Mouse (Mus musculus) 3T3-L1 (cell line): ENCODE measurements around the gene Clec10a.
A peak's percentile ranks its signal among the peaks of the same experiment; 100 is the strongest.
"Not testable (repeated sequence)": the region's sequence is repeated elsewhere in the genome, so short reads cannot be mapped to it uniquely, and the experiment has no call there.

Experiments used
- DNase-seq: peaks from one replicate; pipeline ENCODE4 v3.0.0-alpha.2; 2015; ENCODE audit warnings: low read depth, low spot score

Gene Clec10a

DNA sequence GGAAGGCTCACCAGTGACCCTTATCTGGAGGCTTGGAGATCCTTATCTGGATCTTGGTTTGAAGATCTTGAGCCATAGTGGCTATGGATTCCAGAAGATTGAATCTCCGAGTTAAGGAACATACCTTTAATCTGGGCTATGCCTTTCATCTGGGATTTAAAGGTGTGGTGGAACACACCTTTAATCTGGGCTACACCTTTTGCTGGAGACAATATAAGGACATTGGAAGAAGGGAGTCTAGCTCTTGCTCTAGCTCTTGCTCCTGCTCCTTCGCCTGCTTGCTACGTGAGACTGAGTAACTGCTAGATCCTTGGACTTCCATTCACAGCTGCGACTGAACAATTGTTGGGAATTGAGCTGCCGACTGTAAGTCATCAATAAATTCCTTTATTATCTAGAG is at the start of gene Clec10a:
Gene Clec10a, plus strand, starts transcription at position 301 of the 400 bp plus-strand sequence.
- DNase-seq, result not testable (repeated sequence)

DNA sequence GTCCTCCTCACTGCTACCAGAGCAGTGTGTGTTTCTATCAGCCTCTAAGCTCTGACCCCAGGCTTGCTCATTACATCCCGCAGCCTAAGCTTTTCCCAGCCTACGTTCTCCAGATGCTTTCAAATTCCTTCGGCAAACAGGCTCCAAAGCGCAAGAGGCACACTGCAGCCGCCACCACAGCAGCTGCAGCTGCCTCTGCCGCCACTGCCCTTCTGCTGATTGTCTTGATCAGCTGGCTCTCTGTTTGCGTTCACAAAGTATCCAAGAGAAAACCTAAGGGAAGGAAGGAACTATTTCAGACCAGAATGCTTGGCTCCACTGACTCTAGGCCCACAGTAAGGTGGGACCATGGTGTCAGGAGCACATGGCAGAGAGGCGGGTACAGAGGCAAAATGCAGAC is 48.9 kb upstream of the Clec10a start:
- DNase-seq, result no peak

DNA sequence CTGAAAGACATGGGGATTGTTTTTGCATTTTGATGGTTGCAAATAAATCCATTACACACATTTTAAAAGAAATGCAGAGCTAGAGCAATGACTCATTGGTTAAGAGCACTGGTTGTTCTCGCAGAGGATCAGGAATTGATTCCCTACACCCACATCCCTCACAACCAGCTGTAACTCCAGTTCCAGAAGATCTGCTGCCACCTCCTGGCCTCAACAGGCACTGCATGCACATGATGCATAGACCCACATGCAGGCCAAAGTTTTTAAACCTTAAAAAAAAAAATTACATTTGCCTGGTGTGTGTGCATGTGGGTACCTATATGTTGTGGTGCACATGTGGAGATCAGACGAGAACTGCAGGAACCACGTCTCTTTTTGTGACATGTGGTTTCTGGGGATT is 45.9 kb upstream of the Clec10a start:
- DNase-seq, result peak; percentile 47

DNA sequence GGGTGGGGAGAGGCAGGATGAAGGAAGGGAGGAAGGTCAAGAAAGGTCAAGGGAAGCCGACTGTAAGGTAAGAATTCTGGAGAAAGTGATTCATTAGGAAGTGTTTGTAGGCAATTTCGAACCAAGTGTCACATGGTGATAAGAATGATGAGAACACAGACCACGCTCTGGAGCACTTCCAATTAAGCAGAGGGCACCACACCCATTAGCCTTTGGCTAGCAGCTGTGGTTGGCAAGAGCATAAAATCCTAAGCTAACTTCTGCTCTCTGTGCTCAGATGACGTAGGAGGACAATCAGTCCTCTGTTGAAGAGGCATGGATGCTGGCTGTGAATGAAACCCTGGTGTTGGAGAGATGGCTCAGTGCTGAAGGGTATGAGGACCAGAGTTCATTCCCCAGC is 41.4 kb upstream of the Clec10a start:
- peak; percentile 52 for DNase-seq

GRCm38 (mm10) chr11:70115901-70116300 is 40.1 kb upstream of the Clec10a start:
- no peak for DNase-seq

- DNase-seq, result no peak
Observed at GRCm38 (mm10) chr11:70129926-70130379, 26.0 kb upstream of the Clec10a start, which contains the start of gene Mgl2. Mgl2 (plus strand) TSS chr11:70130329.

GRCm38 (mm10) chr11:70135001-70135400 is 21.0 kb upstream of the Clec10a start:
- not testable (repeated sequence) for DNase-seq

GRCm38 (mm10) chr11:70135925-70136324 is 20.1 kb upstream of the Clec10a start:
- not testable (repeated sequence) for DNase-seq

DNA sequence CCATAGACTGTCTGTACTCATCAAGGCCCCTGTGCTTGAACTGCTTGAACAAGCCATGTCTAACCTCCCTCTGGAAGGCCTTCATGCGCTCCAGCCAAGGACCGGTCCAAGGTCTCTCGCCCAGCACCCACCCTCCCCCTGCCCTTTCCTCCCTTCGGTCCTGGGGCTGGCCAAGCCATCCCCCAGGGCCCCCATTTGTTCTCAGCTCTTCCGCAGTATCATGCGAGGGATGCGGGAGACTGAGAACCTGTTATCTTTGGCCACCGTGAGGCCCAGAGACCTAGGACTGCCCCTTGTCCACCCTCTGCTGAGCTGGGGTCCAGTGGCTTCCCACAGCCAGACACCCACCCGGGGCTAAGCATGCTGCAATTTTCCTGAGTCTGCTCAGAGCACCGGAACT is 16.8 kb upstream of the Clec10a start:
- DNase-seq, result no peak

DNA sequence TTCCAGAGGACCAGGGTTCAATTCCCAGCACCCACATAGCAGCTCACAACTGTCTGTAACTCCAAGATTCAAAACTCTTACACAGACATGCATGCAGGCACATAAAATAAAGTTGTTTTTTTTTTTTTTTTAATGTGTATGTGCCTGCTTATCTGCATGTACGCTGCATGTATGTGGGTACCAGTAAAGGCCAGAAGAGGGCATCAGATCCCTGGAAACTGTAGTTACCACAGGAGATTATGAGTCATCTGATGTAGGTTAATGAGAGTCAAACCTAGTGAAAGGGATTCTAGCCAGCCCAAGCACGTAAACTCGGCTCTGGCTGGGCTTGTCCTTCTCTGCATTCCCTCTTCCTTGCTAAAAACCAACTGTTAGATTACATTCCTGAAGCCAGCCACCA is 4.9 kb upstream of the Clec10a start:
- DNase-seq, result peak; percentile 75

- DNase-seq, result no peak
Observed at GRCm38 (mm10) chr11:70162336-70162735, 6.3 kb downstream of the Clec10a start.

DNA sequence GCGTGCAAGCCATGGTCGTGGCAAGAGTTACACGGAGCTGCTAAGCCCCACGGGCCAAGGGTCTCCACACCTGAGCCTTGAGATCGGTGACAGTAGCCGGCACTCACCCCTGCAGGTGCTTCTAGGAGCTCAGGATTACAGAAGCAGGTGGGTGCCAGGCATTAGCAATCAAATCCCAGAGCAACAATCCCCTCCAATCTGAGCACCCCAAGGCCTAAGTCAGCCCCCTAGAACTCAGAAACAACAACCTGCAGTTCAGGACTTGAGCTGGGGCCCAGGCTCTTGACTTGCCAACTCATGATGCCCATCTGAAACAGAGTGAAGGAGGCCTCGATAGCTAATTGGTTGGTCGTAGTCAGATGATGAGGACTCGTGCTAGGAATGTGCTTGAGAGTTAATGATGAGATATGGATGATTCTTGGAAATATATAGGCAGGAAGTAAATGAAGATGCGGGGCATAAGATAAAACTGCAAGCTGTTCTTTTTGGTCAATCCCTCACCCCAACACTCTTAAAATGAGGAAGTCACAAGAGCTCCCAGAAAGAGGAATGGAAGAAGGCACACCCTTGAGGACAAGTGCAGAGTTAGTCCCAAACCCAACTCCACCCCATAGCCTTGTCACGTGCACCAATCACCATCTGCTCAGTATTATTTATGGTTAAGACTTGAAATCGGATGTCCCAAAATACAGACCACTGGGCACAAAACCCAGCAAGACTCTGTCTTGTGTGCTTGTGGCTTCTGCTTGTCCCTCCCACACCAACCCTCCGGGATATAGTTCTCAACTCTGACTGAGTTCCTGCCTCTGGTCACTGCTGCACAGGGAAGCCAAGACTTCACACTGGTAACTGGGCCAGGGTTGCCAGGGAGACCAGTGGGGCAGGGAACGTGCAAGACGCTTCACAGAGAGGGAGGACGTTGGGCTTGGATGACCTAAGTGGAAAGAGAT is 10.2 kb downstream of the Clec10a start:
- no peak for DNase-seq

GRCm38 (mm10) chr11:70168136-70168535 is 12.1 kb downstream of the Clec10a start:
- DNase-seq, result no peak

GRCm38 (mm10) chr11:70169471-70169870 is 13.5 kb downstream of the Clec10a start:
- not testable (repeated sequence) for DNase-seq

- DNase-seq, result no peak
Observed at GRCm38 (mm10) chr11:70170291-70170690, 14.3 kb downstream of the Clec10a start.

DNA sequence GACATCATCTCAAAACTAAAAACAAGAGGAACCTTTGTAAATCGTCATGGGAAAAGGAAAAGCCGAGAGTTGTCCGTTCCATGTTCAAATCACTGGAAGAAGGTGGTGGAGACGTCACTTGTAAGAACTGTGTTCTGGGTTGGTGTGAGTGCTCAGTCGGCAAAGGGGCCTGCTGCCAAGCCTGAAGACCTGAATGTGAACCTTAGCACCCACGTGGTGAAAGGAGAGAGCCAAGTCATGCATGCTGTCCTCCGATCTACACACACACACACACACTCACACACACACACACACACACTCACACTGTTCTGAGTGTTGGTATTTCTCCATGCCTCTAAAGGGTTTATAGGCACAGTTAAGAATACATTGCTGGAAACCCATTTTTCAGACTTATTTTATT is 15.2 kb downstream of the Clec10a start:
- DNase-seq, result no peak

GRCm38 (mm10) chr11:70171847-70172246 is 15.8 kb downstream of the Clec10a start:
- DNase-seq, result peak; percentile 79

GRCm38 (mm10) chr11:70172298-70172697 is 16.3 kb downstream of the Clec10a start:
- DNase-seq, result peak; percentile 15

DNA sequence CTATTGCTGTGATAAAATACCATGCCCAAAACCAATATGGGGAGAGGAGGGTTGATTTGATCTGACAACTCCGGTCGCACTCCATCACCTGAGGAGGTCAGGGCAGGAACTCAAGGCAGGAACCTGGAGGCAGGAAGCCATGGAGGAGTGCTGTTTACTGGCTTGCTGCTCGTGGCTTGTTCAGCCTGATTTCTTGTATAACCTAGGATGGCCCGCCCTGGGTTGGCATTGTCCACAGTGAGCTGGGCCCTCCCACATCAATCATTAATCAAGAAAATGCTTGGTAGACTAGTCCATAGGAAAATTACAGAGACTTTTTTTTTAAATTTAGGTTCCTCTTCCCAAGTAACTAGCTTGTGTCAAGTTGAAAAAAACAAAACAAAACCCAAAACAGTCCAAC is 18.5 kb downstream of the Clec10a start:
- DNase-seq, result peak; percentile 9

- peak; percentile 13 for DNase-seq
Observed at GRCm38 (mm10) chr11:70177647-70178046, 21.6 kb downstream of the Clec10a start.

GRCm38 (mm10) chr11:70178311-70178710 is 22.3 kb downstream of the Clec10a start:
- DNase-seq, result no peak

DNA sequence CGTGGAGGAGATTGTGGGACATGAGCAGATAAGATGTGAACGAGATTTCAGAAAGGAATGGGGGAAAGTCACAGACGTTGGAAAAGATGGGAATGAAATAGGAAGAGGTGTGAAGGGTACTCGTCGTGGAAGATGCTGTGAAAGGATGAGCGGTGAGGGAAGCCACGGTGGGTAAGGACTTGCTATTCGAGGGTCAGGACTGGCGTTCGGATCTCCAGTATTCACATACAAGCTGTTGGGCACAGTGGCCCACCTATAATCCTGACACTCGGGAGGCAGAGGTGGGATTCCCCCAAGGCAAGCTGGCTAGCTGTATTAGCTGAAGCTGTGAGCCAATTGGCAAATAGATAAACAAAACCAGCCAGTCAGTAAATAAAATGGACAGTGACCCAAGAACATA is 22.8 kb downstream of the Clec10a start:
- no peak for DNase-seq

DNA sequence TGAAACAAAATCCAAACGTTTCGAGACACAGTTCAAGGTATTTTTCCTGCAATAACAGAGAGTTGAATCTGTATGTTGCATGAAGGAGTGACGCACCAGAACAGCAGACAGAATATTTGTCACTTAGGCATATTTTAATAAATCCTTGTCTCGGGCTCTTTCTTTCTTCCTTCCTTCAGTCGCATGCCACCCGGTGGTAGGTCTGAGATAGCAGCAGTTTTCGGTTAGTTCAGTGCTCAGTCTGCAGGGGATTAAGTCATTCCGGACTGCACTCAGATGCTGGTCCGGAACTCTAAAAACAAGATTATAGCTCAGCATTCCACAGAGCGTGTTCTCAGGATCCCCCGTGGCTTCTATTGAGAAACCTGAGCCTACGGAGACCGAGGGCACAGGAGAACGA is 23.4 kb downstream of the Clec10a start:
- peak; percentile 63 for DNase-seq
